Mouse (Mus musculus): ENCODE data around the gene Psmd9.
A peak's percentile ranks its signal among the peaks of the same experiment; 100 is the strongest.

GRCm38 (mm10) chr5:123138953-123139721 is 30.1 kb upstream of the Psmd9 start:
- TF ChIP-seq CTCF (IDR thresholded peaks at IDR 0.05; ENCODE audit: extremely low read depth, insufficient read length, insufficient replicate concordance, low read depth, low read length), result peak; percentile 1; the same call in 1 of the 2 replicates
- peak; percentile 82; the same call in 1 of the 2 replicates for TF ChIP-seq POLR2A (IDR thresholded peaks at IDR 0.05; ENCODE audit: low read depth, low read length)

Measured in small intestine, adult 2 months (tissue).